Mouse (Mus musculus) kidney, embryonic 15.5 days (tissue): ENCODE data around the gene Ier5. TPM values are rescaled to one million over a fixed set of nuclear protein-coding genes. Genes with fewer than 3 reads are reported as not detected.

Experiments
- ATAC-seq: fragments of 200-750 bp; cut with Nextera tagmentation; replicated peaks from 2 replicates; pipeline ENCODE4 v1.8.0; 2017; ENCODE audit warnings: moderate TSS enrichment; ENCODE audit not compliant: low FRiP score
- H3K27ac ChIP-seq: fragments of 300-500 bp; sonication (generic); 2 replicates; pipeline ENCODE4 v1.5.1; 2015; ENCODE audit warnings: mild to moderate bottlenecking, inconsistent platforms
- H3K27me3 ChIP-seq: fragments of 300-500 bp; sonication (generic); 2 replicates; pipeline ENCODE4 v1.6.1; 2015; ENCODE audit warnings: inconsistent platforms
- H3K36me3 ChIP-seq: fragments of 300-500 bp; sonication (generic); 2 replicates; pipeline ENCODE4 v1.6.1; 2015; ENCODE audit warnings: inconsistent platforms
- H3K4me1 ChIP-seq: fragments of 300-500 bp; sonication (generic); 2 replicates; pipeline ENCODE4 v1.6.1; 2015; ENCODE audit warnings: inconsistent platforms
- H3K4me2 ChIP-seq: fragments of 300-500 bp; sonication (generic); 2 replicates; pipeline ENCODE4 v1.6.1; 2015; ENCODE audit warnings: moderate library complexity, mild to moderate bottlenecking, inconsistent platforms
- H3K4me3 ChIP-seq: fragments of 300-500 bp; sonication (generic); replicated peaks from 2 replicates; pipeline ENCODE4 v1.5.1; 2015; ENCODE audit warnings: mild to moderate bottlenecking, inconsistent platforms
- H3K9ac ChIP-seq: fragments of 300-500 bp; sonication (generic); 2 replicates; pipeline ENCODE4 v1.6.1; 2015; ENCODE audit warnings: mild to moderate bottlenecking, inconsistent platforms
- H3K9me3 ChIP-seq: fragments of 300-500 bp; sonication (generic); replicated peaks from 2 replicates; pipeline ENCODE4 v1.6.1; 2016; ENCODE audit warnings: inconsistent platforms
- WGBS: fragments of 180-500 bp; shearing (Covaris S2); methylation state at CpG from one replicate; pipeline ENCODE4 v1.1.7; 2015; ENCODE audit warnings: mixed read lengths; 5-methylcytosine and 5-hydroxymethylcytosine counted together
- polyA plus RNA-seq: library from polyadenylated mRNA; unstranded; fragments of >200 nt; fragmentation: Nextera tagmentation; extraction: Ambion mirVana; gene quantifications from 2 replicates; pipeline ENCODE4 v1.2.1, GENCODE M21; 2015

Gene Ier5
- polyA plus RNA-seq, 1 experiment from 2014 or later, result 7.6 TPM

DNA sequence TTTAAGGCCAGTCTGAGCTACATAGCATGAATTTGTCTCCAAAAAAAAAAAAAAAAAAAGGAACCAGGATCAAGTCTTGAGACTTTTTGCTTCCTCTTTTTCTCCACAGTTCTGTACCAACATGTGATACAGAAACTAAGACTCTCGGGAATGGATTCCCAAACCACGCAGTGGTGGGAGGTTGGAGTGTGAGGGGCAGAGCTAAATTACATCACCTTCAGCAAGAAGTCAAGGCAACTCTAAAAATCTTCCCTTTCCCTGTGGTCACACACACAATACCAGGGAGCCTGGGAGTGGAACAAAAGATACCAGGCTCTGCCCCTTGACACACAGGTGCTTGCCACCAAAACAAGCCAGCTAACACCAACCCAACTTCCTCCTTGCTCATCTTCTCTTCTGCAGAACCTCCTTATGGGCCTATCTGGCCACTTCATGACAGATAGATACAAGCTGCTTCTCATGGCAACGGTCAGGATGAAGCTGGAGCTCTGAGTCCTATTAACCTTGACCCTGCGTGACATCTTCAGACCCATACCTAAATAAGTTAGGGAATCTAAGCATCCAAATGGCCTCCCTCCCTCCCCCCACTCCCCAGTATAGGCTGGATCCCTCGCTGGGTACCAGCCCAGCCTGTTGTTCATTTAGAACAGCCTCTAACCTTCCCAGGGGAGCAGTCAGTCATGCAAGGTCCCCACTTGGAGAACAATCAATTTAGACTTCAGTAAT is 28.7 kb downstream of the Ier5 start:
- Histone ChIP-seq H3K27me3 (no peaks in the 10 kb centered on the region), H3K4me3 (no peak overlapping the region), H3K4me1 (peaks cover 49% of the 10 kb centered on the region), H3K36me3 (no peaks in the 10 kb centered on the region), H3K27ac (no peak overlapping the region), H3K9me3 (no peaks in the 10 kb centered on the region), H3K9ac (no peak overlapping the region), H3K4me2 (no peak overlapping the region)
- peak; percentile 17; the same call in 1 of the 2 replicates for ATAC-seq
- 52% methylated on average over 5 of the region's 5 CpGs for WGBS

DNA sequence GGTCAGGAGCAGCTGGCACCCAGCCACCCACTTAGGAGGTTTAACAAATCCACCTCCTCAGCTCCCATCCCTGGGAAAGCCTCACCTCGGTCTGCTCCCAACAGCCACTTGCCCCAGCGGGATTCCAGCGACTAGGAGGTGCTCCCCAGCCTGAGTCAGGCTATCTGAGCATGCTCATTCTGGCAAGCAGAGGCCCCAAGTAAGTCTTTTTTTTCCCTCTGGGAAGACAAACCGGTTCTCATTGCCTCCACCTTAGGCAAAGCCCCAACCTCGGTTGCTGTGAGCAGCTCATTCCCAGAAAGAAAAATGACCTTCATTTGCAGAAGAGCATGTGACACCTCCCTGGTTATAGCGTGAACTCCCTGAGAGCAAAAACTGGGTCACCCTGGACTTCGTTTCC is 29.7 kb downstream of the Ier5 start:
- ATAC-seq, result no peak
- H3K27me3 ChIP-seq, result no peaks in the 10 kb centered on the region

DNA sequence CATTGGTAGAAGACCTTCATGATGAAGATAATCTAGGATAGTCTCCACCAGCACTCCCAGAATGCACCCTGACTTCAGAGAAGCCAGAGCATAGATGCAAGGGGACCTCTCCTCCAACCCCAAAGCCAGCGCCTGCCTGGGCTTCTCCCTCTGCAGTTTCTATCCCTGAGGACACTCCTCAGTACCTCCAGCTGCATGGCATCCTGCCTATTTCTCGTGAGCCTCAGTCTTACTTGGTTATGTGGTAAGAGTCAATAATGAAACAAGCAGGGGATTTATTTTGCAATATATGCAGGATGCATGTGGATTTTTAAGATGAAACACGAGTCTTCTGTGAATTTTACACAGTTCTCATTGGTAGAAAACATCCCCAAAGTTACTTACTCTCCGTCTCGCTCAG is 33.2 kb downstream of the Ier5 start:
- Histone ChIP-seq H3K4me1 (peaks cover 21% of the 10 kb centered on the region), H3K9me3 (no peaks in the 10 kb centered on the region), H3K4me2 (no peak overlapping the region), H3K36me3 (no peaks in the 10 kb centered on the region), H3K27ac (no peak overlapping the region), H3K9ac (no peak overlapping the region), H3K4me3 (no peak overlapping the region), H3K27me3 (0 out of 2 replicates have a peak, but pooled peaks cover 3% of the 10 kb centered on the region)
- WGBS, result 85% methylated on average over 5 of the region's 5 CpGs
- no peak for ATAC-seq

More for the DNA sequence above, 29.7 kb downstream of the Ier5 start:
- 53% methylated on average over 7 of the region's 7 CpGs for WGBS
- H3K4me2 ChIP-seq, result no peak overlapping the region
- peak overlapping the region; percentile 34; the same call in 1 of the 2 replicates for H3K27ac ChIP-seq
- peaks cover 43% of the 10 kb centered on the region for H3K4me1 ChIP-seq
- H3K4me3 ChIP-seq, result no peak overlapping the region
- no peaks in the 10 kb centered on the region for H3K9me3 ChIP-seq
- H3K36me3 ChIP-seq, result no peaks in the 10 kb centered on the region
- H3K9ac ChIP-seq, result no peak overlapping the region

DNA sequence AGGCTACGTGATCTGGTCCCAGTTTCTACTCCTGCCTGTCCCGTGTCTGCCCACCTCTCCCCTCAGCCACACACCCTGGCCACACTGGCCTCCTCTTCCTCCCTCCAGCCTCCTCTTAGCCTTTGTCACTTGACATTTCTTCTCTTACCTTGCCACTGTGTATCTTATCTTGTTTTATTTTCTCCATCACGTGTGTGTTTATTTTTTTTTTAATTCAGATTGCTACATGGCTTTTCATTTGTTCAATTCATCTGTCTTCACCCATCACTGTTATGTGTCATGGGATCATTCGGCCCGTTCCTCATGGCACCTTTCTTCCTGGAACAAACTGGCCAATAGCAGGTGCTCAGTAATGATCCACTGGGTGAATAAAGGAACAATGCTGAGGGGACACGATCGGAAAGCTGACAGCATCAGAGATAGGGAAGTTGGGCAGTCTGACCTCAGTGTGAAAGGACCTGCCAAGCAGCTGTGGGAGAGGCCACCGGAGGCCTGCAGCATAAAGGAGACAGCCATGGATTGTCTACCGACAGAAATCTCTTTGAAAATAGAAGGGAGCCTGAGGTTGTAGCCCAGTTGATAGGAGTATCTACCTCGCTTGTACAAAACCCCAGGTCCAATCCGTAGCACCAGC is 34.3 kb downstream of the Ier5 start:
- no peak overlapping the region for H3K9ac ChIP-seq
- WGBS, result 82% methylated on average over 11 of the region's 11 CpGs
- no peaks in the 10 kb centered on the region for H3K9me3 ChIP-seq
- peaks cover 21% of the 10 kb centered on the region for H3K4me1 ChIP-seq
- no peaks in the 10 kb centered on the region for H3K36me3 ChIP-seq
- 0 out of 2 replicates have a peak, but pooled peaks cover 3% of the 10 kb centered on the region for H3K27me3 ChIP-seq
- no peak overlapping the region for H3K4me2 ChIP-seq
- no peak overlapping the region for H3K27ac ChIP-seq
- H3K4me3 ChIP-seq, result no peak overlapping the region
- no peak for ATAC-seq

DNA sequence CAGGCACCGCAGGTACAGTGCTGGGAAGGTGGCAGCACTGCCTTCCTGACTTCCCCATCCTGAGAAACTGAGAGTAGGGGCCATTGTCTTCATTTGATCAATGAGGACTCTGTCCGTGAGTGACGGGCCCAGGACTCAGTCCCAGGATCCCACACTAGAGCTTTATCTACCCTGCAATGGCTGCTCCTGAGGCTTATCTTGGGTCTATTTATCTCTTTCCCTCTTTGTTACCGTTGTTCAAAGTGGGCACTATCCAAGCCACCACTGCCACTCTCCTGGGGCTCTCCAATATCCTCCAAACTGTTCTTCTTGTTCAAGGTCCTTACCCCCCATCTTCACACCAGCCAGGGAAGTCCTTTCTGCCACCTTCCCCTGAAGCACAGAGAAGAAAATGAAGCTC is 34.8 kb downstream of the Ier5 start:
- Histone ChIP-seq H3K9ac (no peak overlapping the region), H3K36me3 (no peaks in the 10 kb centered on the region), H3K9me3 (no peaks in the 10 kb centered on the region), H3K27me3 (0 out of 2 replicates have a peak, but pooled peaks cover 3% of the 10 kb centered on the region), H3K27ac (no peak overlapping the region), H3K4me1 (peaks cover 20% of the 10 kb centered on the region), H3K4me3 (no peak overlapping the region), H3K4me2 (no peak overlapping the region)
- no peak for ATAC-seq
- WGBS, result 76% methylated on average over 4 of the region's 4 CpGs

DNA sequence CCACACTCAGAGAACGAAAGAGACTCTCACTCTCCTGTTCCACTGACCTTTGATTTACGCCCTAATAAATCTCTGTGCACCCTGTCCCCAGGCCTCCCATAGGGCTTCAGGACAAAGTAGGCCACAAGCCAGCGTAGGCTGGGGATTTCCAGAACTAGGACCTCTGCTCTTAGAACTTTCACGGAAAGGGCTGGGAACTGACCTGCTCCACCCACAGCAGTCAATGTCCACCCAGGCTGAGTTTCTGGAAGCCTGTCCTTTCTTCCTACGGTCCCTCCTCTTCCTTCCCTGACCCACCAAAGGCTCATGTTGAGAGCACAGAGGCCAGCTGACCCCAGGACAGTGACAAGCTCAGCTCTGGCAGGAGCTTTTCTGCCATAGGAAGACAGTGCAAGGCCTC is 35.3 kb downstream of the Ier5 start:
- H3K4me2 ChIP-seq, result no peak overlapping the region
- H3K9ac ChIP-seq, result no peak overlapping the region
- ATAC-seq, result peak; percentile 34; the same call in 1 of the 2 replicates
- H3K36me3 ChIP-seq, result no peaks in the 10 kb centered on the region
- WGBS, result 57% methylated on average over 5 of the region's 5 CpGs
- no peak overlapping the region for H3K4me3 ChIP-seq
- H3K27me3 ChIP-seq, result 0 out of 2 replicates have a peak, but pooled peaks cover 3% of the 10 kb centered on the region
- peaks cover 23% of the 10 kb centered on the region for H3K4me1 ChIP-seq
- no peaks in the 10 kb centered on the region for H3K9me3 ChIP-seq
- peak overlapping the region; percentile 11; the same call in 1 of the 2 replicates for H3K27ac ChIP-seq

DNA sequence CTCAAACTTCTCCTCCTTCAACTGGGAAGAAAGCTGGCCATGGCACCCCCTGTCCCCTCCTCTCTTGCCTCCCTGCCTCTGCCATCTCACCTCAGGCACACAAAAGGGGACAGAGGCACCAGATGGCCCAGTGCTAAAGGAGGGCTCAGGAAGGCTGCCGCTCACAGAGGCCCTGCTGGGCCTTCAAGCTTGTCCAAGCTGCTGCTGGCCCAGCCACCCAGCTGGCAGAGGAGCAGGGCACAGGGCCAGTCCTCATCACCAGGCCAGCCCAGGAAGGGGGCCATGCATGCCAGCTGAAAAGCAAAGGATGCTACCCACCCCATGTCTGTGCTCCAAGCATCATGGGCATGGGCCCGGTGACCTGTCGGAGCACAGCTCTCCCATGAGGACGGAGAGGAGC is 36.5 kb downstream of the Ier5 start:
- Histone ChIP-seq H3K27me3 (0 out of 2 replicates have a peak, but pooled peaks cover 3% of the 10 kb centered on the region), H3K9me3 (no peaks in the 10 kb centered on the region), H3K4me2 (no peak overlapping the region), H3K27ac (no peak overlapping the region), H3K4me1 (peaks cover 28% of the 10 kb centered on the region), H3K9ac (no peak overlapping the region), H3K4me3 (no peak overlapping the region), H3K36me3 (no peaks in the 10 kb centered on the region)
- WGBS, result 91% methylated on average over 4 of the region's 4 CpGs
- ATAC-seq, result no peak

DNA sequence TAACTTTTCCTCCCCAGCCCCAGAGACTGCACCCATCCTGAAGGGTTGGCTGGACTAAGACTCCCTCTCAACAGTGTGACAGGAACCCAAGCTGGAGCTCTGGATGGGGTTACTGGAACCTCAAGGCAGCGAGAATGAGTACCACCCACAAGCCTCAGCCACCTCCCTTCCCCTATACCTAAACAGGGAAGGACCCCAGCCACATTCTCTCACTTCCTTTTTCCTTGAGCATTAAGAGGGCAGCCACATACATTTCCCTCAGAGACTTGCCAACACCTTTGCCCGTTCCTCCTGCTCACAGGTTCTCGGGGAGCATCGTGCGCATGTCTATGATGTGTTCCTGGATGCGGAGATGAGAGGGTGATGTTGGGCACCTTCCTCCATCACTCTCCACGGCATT is 37.4 kb downstream of the Ier5 start:
- Histone ChIP-seq H3K9ac (no peak overlapping the region), H3K36me3 (no peaks in the 10 kb centered on the region), H3K4me3 (no peak overlapping the region), H3K27ac (no peak overlapping the region), H3K4me2 (no peak overlapping the region), H3K4me1 (peaks cover 33% of the 10 kb centered on the region), H3K9me3 (no peaks in the 10 kb centered on the region), H3K27me3 (0 out of 2 replicates have a peak, but pooled peaks cover 3% of the 10 kb centered on the region)
- no peak for ATAC-seq
- 89% methylated on average over 7 of the region's 7 CpGs for WGBS

DNA sequence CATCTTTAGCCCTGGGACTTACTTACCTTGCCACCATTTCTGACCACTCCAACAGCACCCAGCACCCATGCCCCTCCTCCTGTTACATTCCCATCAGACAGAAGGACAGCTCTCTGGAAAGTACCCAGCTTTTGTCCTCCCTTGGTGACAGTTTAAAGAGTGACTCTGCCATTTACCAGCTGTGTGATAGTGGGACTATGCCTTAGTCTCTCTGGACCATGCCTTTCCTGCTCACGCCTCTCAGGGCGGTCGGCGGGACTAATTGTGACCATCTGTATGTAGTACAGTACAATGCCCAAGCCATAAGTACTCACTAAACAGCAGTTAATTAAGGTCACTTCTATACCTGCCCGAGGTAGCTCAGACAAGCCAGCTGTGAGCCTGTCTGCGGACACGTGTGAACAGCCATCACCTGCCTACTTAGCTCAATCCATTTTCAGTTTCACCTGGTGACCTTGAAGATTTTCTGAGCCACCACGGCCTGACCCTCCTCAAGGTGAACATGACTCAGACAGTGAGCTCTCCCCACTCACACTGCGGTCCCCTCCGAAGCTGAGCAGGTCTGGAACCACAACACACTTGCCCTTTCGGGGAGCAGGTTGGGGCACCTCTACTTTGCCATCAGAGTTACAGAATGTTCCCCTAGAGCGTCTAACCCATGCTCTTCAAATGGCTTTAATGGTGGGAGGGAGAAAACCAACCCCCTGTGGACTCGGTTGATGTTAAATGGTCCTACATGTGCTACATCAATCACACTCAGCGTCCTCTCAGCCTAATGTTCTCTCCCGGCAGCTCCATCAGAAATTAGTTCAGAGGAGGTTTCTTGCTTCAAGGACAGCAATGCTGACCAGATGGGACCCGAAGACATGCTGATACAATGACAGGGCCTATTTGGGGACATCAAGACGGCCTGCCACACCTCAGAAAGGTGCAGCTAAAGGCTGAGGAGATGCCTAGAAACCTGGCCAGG is 38.3 kb downstream of the Ier5 start:
- Histone ChIP-seq H3K27me3 (0 out of 2 replicates have a peak, but pooled peaks cover 3% of the 10 kb centered on the region), H3K9me3 (no peaks in the 10 kb centered on the region), H3K9ac (no peak overlapping the region), H3K4me2 (no peak overlapping the region), H3K4me3 (no peak overlapping the region), H3K36me3 (no peaks in the 10 kb centered on the region), H3K27ac (no peak overlapping the region), H3K4me1 (peaks cover 42% of the 10 kb centered on the region)
- WGBS, result 78% methylated on average over 17 of the region's 17 CpGs
- no peak for ATAC-seq

DNA sequence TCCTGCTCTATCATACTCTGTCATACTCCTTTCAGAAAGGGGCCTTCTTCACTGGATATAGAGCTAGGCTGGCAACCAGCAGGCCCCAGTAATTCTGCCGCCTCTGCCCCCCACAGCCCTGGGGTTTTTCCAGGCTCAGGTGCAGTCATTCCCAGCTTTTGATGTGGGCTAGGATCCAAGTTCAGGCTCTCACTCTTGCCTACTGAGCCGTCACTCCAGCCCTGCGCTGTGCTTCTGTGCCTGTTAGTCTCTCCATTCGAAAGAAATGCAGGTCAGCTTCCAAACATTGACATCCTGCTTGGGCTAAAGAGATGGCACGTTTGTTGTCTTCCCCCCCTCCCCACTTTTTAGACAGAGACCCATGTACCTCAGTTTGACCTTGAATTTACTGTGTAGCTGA is 39.2 kb downstream of the Ier5 start:
- WGBS, result 60% methylated on average over 5 of the region's 5 CpGs
- Histone ChIP-seq H3K9ac (no peak overlapping the region), H3K27me3 (0 out of 2 replicates have a peak, but pooled peaks cover 3% of the 10 kb centered on the region), H3K36me3 (no peaks in the 10 kb centered on the region), H3K4me2 (no peak overlapping the region), H3K4me1 (peaks cover 43% of the 10 kb centered on the region), H3K27ac (0 out of 2 replicates have a peak overlapping the region, but pooled peaks have one; percentile 13), H3K9me3 (no peaks in the 10 kb centered on the region), H3K4me3 (no peak overlapping the region)
- no peak for ATAC-seq

DNA sequence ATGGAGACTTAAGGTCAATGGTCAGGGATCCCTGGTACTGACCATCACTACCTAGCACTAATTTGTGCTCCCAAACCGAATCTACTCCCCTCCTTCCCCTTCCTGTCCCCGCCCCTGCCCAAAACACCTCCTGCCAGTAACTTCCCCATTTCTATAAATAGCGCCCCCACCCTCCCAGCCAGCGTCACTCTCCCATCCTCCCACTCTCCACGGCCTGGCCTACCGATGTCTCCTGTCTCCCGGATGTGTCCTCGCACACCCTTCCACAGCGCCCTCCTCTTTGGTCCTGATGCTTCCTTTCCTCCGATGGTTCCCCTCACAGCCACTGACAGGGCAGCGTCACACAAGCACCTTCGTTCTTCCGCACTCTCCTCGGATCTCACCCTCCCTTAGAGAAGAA is 39.9 kb downstream of the Ier5 start:
- H3K4me1 ChIP-seq, result peaks cover 50% of the 10 kb centered on the region
- no peak overlapping the region for H3K9ac ChIP-seq
- ATAC-seq, result peak; percentile 30; the same call in 1 of the 2 replicates
- H3K36me3 ChIP-seq, result no peaks in the 10 kb centered on the region
- H3K9me3 ChIP-seq, result no peaks in the 10 kb centered on the region
- peak overlapping the region; percentile 30 for H3K27ac ChIP-seq
- H3K4me3 ChIP-seq, result no peak overlapping the region
- WGBS, result 20% methylated on average over 14 of the region's 14 CpGs
- H3K4me2 ChIP-seq, result peak overlapping the region; percentile 25; the same call in 1 of the 2 replicates
- 0 out of 2 replicates have a peak, but pooled peaks cover 3% of the 10 kb centered on the region for H3K27me3 ChIP-seq
